Mouse (Mus musculus) kidney, postnatal 36 days (tissue): ENCODE results near the gene Csrnp2.
"Not testable (repeated sequence)": the region's sequence is repeated elsewhere in the genome, so short reads cannot be mapped to it uniquely, and the experiment has no call there.

ENCODE experiments used
- DNase-seq, 2 experiments: peaks; one replicate each; pipeline ENCODE4 v3.0.0; 2021 to 2022; ENCODE audit warnings: mixed read lengths in 2 of 2

The Csrnp2 gene

GRCm38 (mm10) chr15:100495102-100495501 is at the start of gene Csrnp2:
Gene Csrnp2 (minus strand): TSS chr15:100495488.
- DNase-seq: peak; percentile 92 to 95

GRCm38 (mm10) chr15:100543651-100544030 is 48.4 kb upstream of the Csrnp2 start:
- DNase-seq: not testable (repeated sequence)

GRCm38 (mm10) chr15:100542876-100543650 is 47.8 kb upstream of the Csrnp2 start:
- DNase-seq: not testable (repeated sequence)

- no peak for DNase-seq
These were observed 46.1 kb upstream of the Csrnp2 start for GRCm38 (mm10) chr15:100541426-100541825.

- DNase-seq: not testable (repeated sequence)
These were observed 45.7 kb upstream of the Csrnp2 start for GRCm38 (mm10) chr15:100541001-100541400.

GRCm38 (mm10) chr15:100539411-100539810 is 44.1 kb upstream of the Csrnp2 start:
- no peak for DNase-seq

GRCm38 (mm10) chr15:100537913-100538312 is 42.6 kb upstream of the Csrnp2 start:
- peak; percentile 47 to 74 for DNase-seq

GRCm38 (mm10) chr15:100527900-100528299 is 32.6 kb upstream of the Csrnp2 start:
- DNase-seq: no peak

- no peak for DNase-seq
These were observed 30.1 kb upstream of the Csrnp2 start for GRCm38 (mm10) chr15:100525405-100525804.

- DNase-seq: peak in 1 of 2 experiments; percentile 56
These were observed 25.0 kb upstream of the Csrnp2 start for GRCm38 (mm10) chr15:100520306-100520705.

- DNase-seq: no peak
These were observed 19.8 kb upstream of the Csrnp2 start for GRCm38 (mm10) chr15:100515121-100515520.

- DNase-seq: no peak
These were observed 18.1 kb upstream of the Csrnp2 start for GRCm38 (mm10) chr15:100513387-100513786.

- DNase-seq: no peak
These were observed 14.8 kb upstream of the Csrnp2 start for GRCm38 (mm10) chr15:100510072-100510471.

- no peak for DNase-seq
These were observed 13.3 kb upstream of the Csrnp2 start for GRCm38 (mm10) chr15:100508454-100509167.

GRCm38 (mm10) chr15:100499506-100499905 is 4.2 kb upstream of the Csrnp2 start:
- peak; percentile 31 to 45 for DNase-seq

- DNase-seq: peak in 1 of 2 experiments; percentile 61
These were observed 641 bp downstream of the Csrnp2 start for GRCm38 (mm10) chr15:100494647-100495046.

GRCm38 (mm10) chr15:100491966-100492365 is 3.3 kb downstream of the Csrnp2 start:
- no peak for DNase-seq

- peak; percentile 43 to 64 for DNase-seq
These were observed 6.0 kb downstream of the Csrnp2 start for GRCm38 (mm10) chr15:100489263-100489662.

GRCm38 (mm10) chr15:100488297-100488696 is 7.0 kb downstream of the Csrnp2 start:
- DNase-seq: not testable (repeated sequence)

- DNase-seq: no peak
These were observed 8.2 kb downstream of the Csrnp2 start for GRCm38 (mm10) chr15:100487050-100487449.

GRCm38 (mm10) chr15:100486450-100486849 is 8.8 kb downstream of the Csrnp2 start:
- DNase-seq: no peak

GRCm38 (mm10) chr15:100485576-100485975 is 9.7 kb downstream of the Csrnp2 start:
- no peak for DNase-seq

- no peak for DNase-seq
These were observed 16.4 kb downstream of the Csrnp2 start for GRCm38 (mm10) chr15:100478925-100479324.

- DNase-seq: no peak
These were observed 16.9 kb downstream of the Csrnp2 start for GRCm38 (mm10) chr15:100478351-100478750.
